Mouse (Mus musculus): Measurements from ENCODE around the gene Ctnnbl1.

- TF ChIP-seq CTCF (IDR thresholded peaks at IDR 0.05; ENCODE audit: borderline replicate concordance, extremely low read depth, insufficient read depth, insufficient read length) (no peak), POLR2A (IDR thresholded peaks at IDR 0.05; ENCODE audit: borderline replicate concordance, extremely low read depth, insufficient read depth, insufficient read length, poor library complexity, severe bottlenecking) (no peak)
Observed at GRCm38 (mm10) chr2:157747989-157748388, 10.8 kb downstream of the Ctnnbl1 start.
